Mouse (Mus musculus) neural tube, embryonic 12.5 days (tissue): ENCODE measurements around the gene Dcaf12l2. TPM values are rescaled to one million over a fixed set of nuclear protein-coding genes. Genes with fewer than 3 reads are reported as not detected.

Experiments
- ATAC-seq: fragments of 200-750 bp; cut with Nextera tagmentation; 2 replicates; pipeline ENCODE4 v1.8.0; 2017; ENCODE audit warnings: low read depth, mild to moderate bottlenecking, moderate TSS enrichment, moderate library complexity; ENCODE audit not compliant: low FRiP score
- H3K27ac ChIP-seq: fragments of 300-500 bp; sonication (generic); 2 replicates; pipeline ENCODE4 v1.5.1; 2016
- H3K27me3 ChIP-seq: fragments of 300-500 bp; sonication (generic); replicated peaks from 2 replicates; pipeline ENCODE4 v1.6.1; 2016; ENCODE audit warnings: mild to moderate bottlenecking
- H3K36me3 ChIP-seq: fragments of 300-500 bp; sonication (generic); 2 replicates; pipeline ENCODE4 v1.6.1; 2016; ENCODE audit warnings: mild to moderate bottlenecking
- H3K4me1 ChIP-seq: fragments of 300-500 bp; sonication (generic); 2 replicates; pipeline ENCODE4 v1.6.1; 2016
- H3K4me2 ChIP-seq: fragments of 300-500 bp; sonication (generic); replicated peaks from 2 replicates; pipeline ENCODE4 v1.6.1; 2016; ENCODE audit warnings: mild to moderate bottlenecking
- H3K4me3 ChIP-seq: fragments of 300-500 bp; sonication (generic); 2 replicates; pipeline ENCODE4 v1.5.1; 2016
- H3K9ac ChIP-seq: fragments of 300-500 bp; sonication (generic); 2 replicates; pipeline ENCODE4 v1.6.1; 2016; ENCODE audit warnings: mild to moderate bottlenecking
- H3K9me3 ChIP-seq: fragments of 300-500 bp; sonication (generic); 2 replicates; pipeline ENCODE4 v1.6.1; 2016; ENCODE audit warnings: mild to moderate bottlenecking
- WGBS: fragments of 180-500 bp; shearing (Covaris S2); methylation state at CpG from one replicate; pipeline ENCODE4 v1.1.7; 2016; 5-methylcytosine and 5-hydroxymethylcytosine counted together
- polyA plus RNA-seq: library from polyadenylated mRNA; unstranded; fragments of >200 nt; fragmentation: Nextera tagmentation; extraction: Ambion mirVana; gene quantifications from 2 replicates; pipeline ENCODE4 v1.2.1, GENCODE M21; 2016

The Dcaf12l2 gene
- polyA plus RNA-seq, result 0.82 and 1.1 TPM in 2 replicates

DNA sequence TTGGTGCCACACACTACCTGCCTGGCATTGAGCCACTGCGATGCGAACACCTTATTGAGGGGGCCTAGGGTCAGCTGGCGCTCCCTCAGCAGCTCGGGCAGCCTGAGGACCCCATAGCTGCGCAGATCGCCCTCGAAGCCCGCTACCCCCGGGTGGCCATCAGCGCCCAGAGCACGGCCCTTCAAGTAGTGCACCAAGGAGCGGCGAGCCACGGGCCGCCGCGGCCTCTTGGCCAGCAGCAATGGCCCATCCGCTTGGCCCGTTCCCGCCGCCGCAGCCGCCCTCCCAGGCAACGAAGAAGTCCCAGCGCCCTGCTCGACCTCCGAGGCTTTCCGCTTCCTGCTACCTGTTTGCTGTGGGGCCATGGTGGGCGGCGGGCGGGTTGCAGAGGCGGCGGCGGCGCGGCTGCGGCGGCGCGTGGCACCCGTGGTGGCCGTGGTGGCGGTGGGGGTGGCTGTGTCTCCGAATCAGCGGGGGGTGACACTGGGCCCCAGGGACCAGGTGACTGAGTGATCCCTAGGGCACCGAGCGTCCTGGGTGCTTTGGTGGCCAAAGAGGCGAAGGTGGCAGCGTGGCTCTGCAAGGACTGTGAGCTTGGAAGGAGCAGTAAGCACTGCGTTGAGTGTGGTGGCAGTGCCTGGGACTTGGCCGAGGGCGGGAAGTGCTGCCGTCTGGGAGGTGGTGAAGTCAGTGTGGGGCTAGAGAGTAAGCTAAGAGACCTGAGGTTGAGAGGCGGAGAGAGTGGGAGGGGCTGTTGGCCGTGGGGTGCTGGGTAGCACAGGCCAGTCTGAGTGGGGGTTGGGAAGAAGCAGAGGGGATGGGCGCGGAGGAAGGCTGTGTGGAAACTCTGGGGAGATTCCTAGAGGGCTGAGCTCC is at the start of gene Dcaf12l2:
Gene Dcaf12l2, minus strand, starts transcription at position 697 of the 876 bp plus-strand sequence.
- Histone ChIP-seq H3K36me3 (no peaks in the 10 kb centered on the region), H3K4me3 (peak within 1 kb of the TSS; percentile 45), H3K9me3 (no peaks in the 10 kb centered on the region), H3K9ac (peak within 1 kb of the TSS; percentile 47), H3K4me1 (no peaks in the 10 kb centered on the region), H3K4me2 (peak within 1 kb of the TSS; percentile 70), H3K27me3 (no peaks in the 10 kb centered on the region), H3K27ac (no peak within 1 kb of the TSS)
- WGBS, result 13% methylated on average over 50 of the region's 57 CpGs
- ATAC-seq, result peak; percentile 86

- H3K9me3 ChIP-seq, result no peaks in the 10 kb centered on the region
- no peak overlapping the region for H3K9ac ChIP-seq
- ATAC-seq, result no peak
- H3K36me3 ChIP-seq, result no peaks in the 10 kb centered on the region
- no peaks in the 10 kb centered on the region for H3K4me1 ChIP-seq
- H3K4me2 ChIP-seq, result peak overlapping the region; percentile 70
- no peak overlapping the region for H3K27ac ChIP-seq
- WGBS, result 73% methylated on average over 14 of the region's 14 CpGs
- H3K27me3 ChIP-seq, result no peaks in the 10 kb centered on the region
- H3K4me3 ChIP-seq, result peak overlapping the region; percentile 45; the same call in 1 of the 2 replicates
Measured at GRCm38 (mm10) chrX:44367280-44367645, 879 bp downstream of the Dcaf12l2 start.
